Mouse (Mus musculus) embryonic facial prominence, embryonic 13.5 days (tissue): ENCODE data around the gene Pcnx2. TPM values are rescaled to one million over a fixed set of nuclear protein-coding genes. Genes with fewer than 3 reads are reported as not detected.

Source experiments
- ATAC-seq: fragments of 200-750 bp; cut with Nextera tagmentation; 2 replicates; pipeline ENCODE4 v1.8.0; 2017; ENCODE audit warnings: low read depth; ENCODE audit not compliant: insufficient number of reproducible peaks, insufficient read depth, low FRiP score, low TSS enrichment
- H3K27ac ChIP-seq: fragments of 300-500 bp; sonication (generic); 2 replicates; pipeline ENCODE4 v1.5.1; 2015; ENCODE audit warnings: moderate library complexity, mild to moderate bottlenecking, inconsistent platforms
- H3K27me3 ChIP-seq: fragments of 300-500 bp; sonication (generic); 2 replicates; pipeline ENCODE4 v1.6.1; 2015; ENCODE audit warnings: mild to moderate bottlenecking, inconsistent platforms
- H3K36me3 ChIP-seq: fragments of 300-500 bp; sonication (generic); 2 replicates; pipeline ENCODE4 v1.6.1; 2015; ENCODE audit warnings: mild to moderate bottlenecking, inconsistent platforms
- H3K4me1 ChIP-seq: fragments of 300-500 bp; sonication (generic); 2 replicates; pipeline ENCODE4 v1.6.1; 2015; ENCODE audit warnings: inconsistent platforms
- H3K4me2 ChIP-seq: fragments of 300-500 bp; sonication (generic); 2 replicates; pipeline ENCODE4 v1.6.1; 2015; ENCODE audit warnings: moderate library complexity, mild to moderate bottlenecking, inconsistent platforms
- H3K4me3 ChIP-seq: fragments of 300-500 bp; sonication (generic); 2 replicates; pipeline ENCODE4 v1.5.1; 2015; ENCODE audit warnings: mild to moderate bottlenecking, inconsistent platforms
- H3K9ac ChIP-seq: fragments of 300-500 bp; sonication (generic); 2 replicates; pipeline ENCODE4 v1.6.1; 2015; ENCODE audit warnings: mild to moderate bottlenecking, inconsistent platforms
- H3K9me3 ChIP-seq: fragments of 300-500 bp; sonication (generic); 2 replicates; pipeline ENCODE4 v1.6.1; 2016; ENCODE audit warnings: inconsistent platforms
- WGBS: fragments of 180-500 bp; shearing (Covaris S2); methylation state at CpG from one replicate; pipeline ENCODE4 v1.1.7; 2015; ENCODE audit warnings: mixed read lengths; 5-methylcytosine and 5-hydroxymethylcytosine counted together
- polyA plus RNA-seq: library from polyadenylated mRNA; unstranded; fragments of >200 nt; fragmentation: Nextera tagmentation; extraction: Ambion mirVana; gene quantifications from 2 replicates; pipeline ENCODE4 v1.2.1, GENCODE M21; 2015

Pcnx2 gene
- polyA plus RNA-seq, 1 experiment from 2014 or later, result 0.37 TPM

DNA sequence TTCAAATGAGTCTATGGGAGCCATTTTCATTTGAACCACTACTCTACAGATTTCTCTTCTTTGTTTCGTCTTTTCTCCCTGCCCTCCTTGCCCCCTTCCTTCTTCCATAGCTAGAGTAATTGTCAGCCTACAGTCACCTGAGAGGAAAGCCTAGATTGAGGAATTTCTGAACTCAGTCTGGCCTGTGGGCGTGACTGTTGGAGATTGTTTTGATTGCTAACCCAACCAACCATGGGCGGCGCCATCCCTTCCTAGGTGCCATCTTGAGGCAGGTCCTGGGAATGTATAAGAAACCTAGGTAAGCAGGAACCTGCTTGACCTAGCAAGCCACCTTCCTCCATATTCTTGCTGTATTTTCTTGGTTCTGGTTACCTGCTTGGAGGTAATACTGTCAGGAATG lies 172.0 kb downstream of the Pcnx2 start:
- H3K9ac ChIP-seq, result no peak overlapping the region
- no peaks in the 10 kb centered on the region for H3K9me3 ChIP-seq
- H3K27me3 ChIP-seq, result no peaks in the 10 kb centered on the region
- no peak overlapping the region for H3K27ac ChIP-seq
- 95% methylated on average over 4 of the region's 4 CpGs for WGBS
- no peak overlapping the region for H3K4me2 ChIP-seq
- no peak overlapping the region for H3K4me3 ChIP-seq
- peaks cover 21% of the 10 kb centered on the region for H3K4me1 ChIP-seq
- no peak for ATAC-seq
- H3K36me3 ChIP-seq, result no peaks in the 10 kb centered on the region

DNA sequence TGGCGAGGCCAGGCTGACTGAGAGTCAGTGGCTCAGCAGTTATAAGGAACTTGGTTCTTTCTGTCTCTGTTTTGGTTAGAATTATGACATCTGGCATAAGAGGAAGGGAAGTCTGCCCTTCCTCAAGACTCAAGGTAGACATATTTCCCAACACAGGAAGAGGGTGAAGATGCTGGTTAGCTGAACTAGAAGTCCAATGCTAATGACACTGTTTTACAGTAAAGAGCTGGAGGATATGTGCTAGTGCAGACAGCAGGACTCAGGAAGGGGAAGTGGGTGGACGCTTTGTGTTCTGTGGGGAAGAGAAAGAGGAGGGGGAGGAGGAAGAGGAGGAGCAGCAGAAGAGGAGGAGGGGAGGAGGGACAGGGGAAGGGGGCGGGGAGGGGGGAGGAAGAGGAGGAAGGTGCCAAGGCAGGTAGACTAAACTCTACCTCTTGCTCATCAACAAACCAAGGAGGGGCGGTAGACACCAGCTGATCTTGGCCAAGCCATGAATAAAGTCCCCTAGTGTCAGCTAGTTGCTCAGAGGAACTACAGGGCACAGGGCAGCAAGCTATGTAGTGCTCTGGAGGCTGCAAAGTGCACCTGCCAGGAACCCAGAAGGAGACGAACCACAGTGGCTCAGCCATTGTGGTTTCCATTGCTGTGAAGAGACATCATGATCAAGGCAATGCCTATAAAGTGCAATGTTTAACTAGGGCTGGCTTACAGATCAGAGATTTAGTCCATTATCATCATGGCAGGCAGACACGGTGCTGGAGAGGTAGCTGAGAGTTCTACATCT lies 172.9 kb downstream of the Pcnx2 start:
- Histone ChIP-seq H3K4me2 (no peak overlapping the region), H3K36me3 (no peaks in the 10 kb centered on the region), H3K4me1 (peaks cover 12% of the 10 kb centered on the region), H3K27me3 (no peaks in the 10 kb centered on the region), H3K9me3 (no peaks in the 10 kb centered on the region), H3K4me3 (no peak overlapping the region), H3K27ac (no peak overlapping the region), H3K9ac (no peak overlapping the region)
- 73% methylated on average over 6 of the region's 6 CpGs for WGBS
- ATAC-seq, result no peak

DNA sequence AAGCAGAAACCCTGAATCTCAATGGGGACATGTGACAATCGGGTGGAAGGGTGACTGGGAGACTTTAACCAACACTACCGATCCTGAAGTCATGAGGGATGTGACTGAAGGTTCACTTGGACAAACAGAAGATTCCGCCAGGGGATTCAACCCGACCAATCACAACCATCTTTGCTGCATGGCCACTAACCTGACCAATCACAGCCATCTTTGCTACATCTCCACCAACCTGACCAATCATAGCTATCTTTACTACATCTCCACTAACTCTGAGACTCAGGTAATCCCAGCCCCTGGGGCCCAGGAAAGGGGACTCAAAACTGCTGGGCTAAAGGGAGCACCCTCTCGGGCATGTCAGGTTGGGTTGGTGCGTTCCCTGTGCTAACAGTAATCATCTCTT lies 174.7 kb downstream of the Pcnx2 start:
- Histone ChIP-seq H3K4me2 (no peak overlapping the region), H3K27ac (no peak overlapping the region), H3K4me3 (no peak overlapping the region), H3K4me1 (peaks cover 7% of the 10 kb centered on the region; the same call in 1 of the 2 replicates), H3K27me3 (no peaks in the 10 kb centered on the region), H3K9me3 (no peaks in the 10 kb centered on the region), H3K9ac (no peak overlapping the region), H3K36me3 (no peaks in the 10 kb centered on the region)
- 91% methylated on average over 6 of the region's 6 CpGs for WGBS
- ATAC-seq, result no peak

DNA sequence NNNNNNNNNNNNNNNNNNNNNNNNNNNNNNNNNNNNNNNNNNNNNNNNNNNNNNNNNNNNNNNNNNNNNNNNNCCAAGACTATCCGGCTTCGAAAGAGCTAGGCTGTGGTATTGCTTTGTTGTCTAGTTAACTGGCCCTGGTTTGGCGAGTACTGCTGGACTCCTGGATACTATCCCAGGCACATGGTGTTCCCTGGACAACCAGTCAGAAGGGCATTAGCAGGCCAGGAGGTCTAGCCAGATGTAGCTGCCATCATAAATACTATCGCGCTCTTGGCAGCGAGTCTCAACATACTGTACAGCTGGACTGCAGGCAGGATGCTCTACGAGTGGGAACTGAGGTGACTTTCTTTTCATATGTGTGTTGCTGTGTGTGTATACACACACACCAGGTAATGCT lies 175.4 kb downstream of the Pcnx2 start:
- Histone ChIP-seq H3K27ac (no peak overlapping the region), H3K4me2 (no peak overlapping the region), H3K36me3 (no peaks in the 10 kb centered on the region), H3K9ac (no peak overlapping the region), H3K4me3 (no peak overlapping the region), H3K4me1 (peaks cover 4% of the 10 kb centered on the region; the same call in 1 of the 2 replicates), H3K27me3 (no peaks in the 10 kb centered on the region), H3K9me3 (no peaks in the 10 kb centered on the region)
- WGBS, result 87% methylated on average over 7 of the region's 7 CpGs
- no peak for ATAC-seq

DNA sequence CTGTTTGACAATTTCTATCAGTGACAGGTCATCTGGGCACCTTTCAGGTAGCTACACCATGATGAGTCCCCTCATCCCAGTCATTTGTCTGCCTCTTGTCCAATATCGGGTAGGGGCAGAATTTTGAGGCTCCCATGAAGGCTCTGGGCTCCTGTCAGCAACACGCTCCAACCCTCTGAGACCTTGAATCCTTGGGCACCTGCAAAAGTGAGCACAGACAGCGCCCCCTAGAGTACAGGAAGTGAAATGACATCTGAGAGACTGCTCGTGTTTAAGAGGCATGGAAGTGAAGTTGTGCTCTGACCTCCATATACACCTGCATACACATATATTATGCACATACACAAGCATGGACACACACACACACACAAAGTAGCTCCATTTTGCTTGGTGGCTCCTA lies 179.2 kb downstream of the Pcnx2 start:
- Histone ChIP-seq H3K4me3 (no peak overlapping the region), H3K4me2 (no peak overlapping the region), H3K27me3 (0 out of 2 replicates have a peak, but pooled peaks cover 3% of the 10 kb centered on the region), H3K9ac (no peak overlapping the region), H3K9me3 (no peaks in the 10 kb centered on the region), H3K4me1 (no peaks in the 10 kb centered on the region), H3K27ac (no peak overlapping the region), H3K36me3 (no peaks in the 10 kb centered on the region)
- WGBS, result 59% methylated on average over 4 of the region's 4 CpGs
- no peak for ATAC-seq

DNA sequence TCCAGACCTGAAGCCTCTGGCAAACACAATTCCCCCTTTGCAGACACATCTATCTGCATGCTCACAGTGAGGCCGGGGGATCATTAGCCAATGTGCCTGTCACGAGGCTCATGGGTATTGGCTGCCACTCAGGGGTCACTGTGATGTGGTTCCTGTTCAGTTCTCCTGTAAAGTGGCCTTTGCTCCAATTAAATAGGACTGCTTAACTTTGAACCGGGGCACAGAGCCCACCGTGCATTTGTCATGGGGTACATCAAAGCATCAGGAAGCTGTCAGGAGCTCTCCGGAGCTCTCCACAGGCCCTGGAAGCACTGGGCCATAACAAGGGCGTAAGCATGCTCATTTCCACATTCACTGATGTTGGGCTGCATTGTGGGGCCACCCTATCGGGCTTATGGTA lies 181.5 kb downstream of the Pcnx2 start:
- 36% methylated on average over 7 of the region's 7 CpGs for WGBS
- 0 out of 2 replicates have a peak, but pooled peaks cover 3% of the 10 kb centered on the region for H3K27me3 ChIP-seq

DNA sequence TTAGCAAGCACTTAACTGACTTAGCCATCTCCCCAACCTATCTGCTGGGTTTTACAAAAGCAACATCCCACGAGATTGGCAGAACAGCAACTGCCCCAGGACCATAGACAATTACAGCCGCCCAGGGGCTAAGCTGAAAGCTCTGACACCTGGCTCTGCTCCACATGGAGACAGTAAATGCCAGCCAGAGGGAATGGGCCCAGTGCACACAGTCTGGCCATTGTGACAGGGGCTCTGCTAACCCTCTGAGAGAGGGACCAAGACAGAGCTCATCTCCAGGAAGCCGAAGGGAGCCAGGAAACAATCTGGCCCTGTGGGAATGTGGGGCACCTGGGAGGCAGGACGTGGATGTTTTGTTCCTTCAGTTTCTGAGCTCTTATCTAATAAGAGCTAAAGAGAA lies 181.9 kb downstream of the Pcnx2 start:
- no peaks in the 10 kb centered on the region for H3K36me3 ChIP-seq
- 29% methylated on average over 4 of the region's 4 CpGs for WGBS
- no peak overlapping the region for H3K4me3 ChIP-seq
- no peak for ATAC-seq
- no peak overlapping the region for H3K4me2 ChIP-seq
- H3K4me1 ChIP-seq, result no peaks in the 10 kb centered on the region
- H3K27me3 ChIP-seq, result 0 out of 2 replicates have a peak, but pooled peaks cover 3% of the 10 kb centered on the region
- H3K27ac ChIP-seq, result no peak overlapping the region
- H3K9ac ChIP-seq, result no peak overlapping the region
- no peaks in the 10 kb centered on the region for H3K9me3 ChIP-seq

More for the DNA sequence above, 181.5 kb downstream of the Pcnx2 start:
- H3K27ac ChIP-seq, result no peak overlapping the region
- no peaks in the 10 kb centered on the region for H3K36me3 ChIP-seq
- H3K9ac ChIP-seq, result no peak overlapping the region
- H3K4me1 ChIP-seq, result no peaks in the 10 kb centered on the region
- H3K4me2 ChIP-seq, result no peak overlapping the region
- H3K4me3 ChIP-seq, result no peak overlapping the region
- no peak for ATAC-seq
- H3K9me3 ChIP-seq, result no peaks in the 10 kb centered on the region

DNA sequence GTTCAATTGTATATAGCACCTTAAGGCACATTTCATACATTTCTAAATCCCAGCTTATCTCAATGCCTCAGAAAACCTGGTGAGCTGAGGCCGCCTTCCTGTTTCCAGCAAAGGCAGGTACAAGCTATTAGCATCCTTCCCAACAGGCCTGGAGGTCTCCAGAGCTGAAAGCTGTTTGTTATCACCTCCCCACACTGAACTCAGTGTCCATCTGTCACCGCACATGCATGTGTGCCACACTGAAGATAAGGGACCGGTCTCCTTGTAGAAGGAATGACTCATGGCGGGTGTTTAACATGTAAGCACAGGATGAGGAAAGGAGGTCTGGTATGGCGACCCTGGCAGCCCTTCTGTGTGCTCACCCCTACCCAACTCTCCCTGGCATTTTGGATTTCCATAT lies 186.6 kb downstream of the Pcnx2 start:
- 80% methylated on average over 5 of the region's 5 CpGs for WGBS
- Histone ChIP-seq H3K9me3 (no peaks in the 10 kb centered on the region), H3K9ac (no peak overlapping the region), H3K27ac (no peak overlapping the region), H3K4me2 (no peak overlapping the region), H3K4me1 (no peaks in the 10 kb centered on the region), H3K27me3 (0 out of 2 replicates have a peak, but pooled peaks cover 3% of the 10 kb centered on the region), H3K36me3 (no peaks in the 10 kb centered on the region), H3K4me3 (no peak overlapping the region)
- no peak for ATAC-seq

DNA sequence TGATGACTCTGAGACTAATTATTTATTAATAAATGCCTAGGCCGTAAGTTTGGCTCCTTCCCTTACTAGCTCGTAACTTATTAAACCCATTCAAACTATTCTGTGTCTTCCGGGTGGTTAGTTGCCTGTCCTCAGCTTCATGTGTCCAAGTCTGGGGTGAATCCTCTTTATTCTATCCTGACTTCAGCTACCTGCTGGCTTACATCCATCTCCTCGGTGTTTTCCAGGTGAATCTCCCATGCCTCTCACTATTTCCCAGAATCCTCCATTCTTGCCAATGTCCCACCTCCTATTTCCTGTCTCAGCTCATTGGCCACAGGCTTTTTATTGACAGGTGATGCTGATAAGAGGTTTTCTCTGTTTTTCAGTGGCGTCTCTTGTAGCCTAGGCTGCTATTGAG lies 188.9 kb downstream of the Pcnx2 start:
- no peak overlapping the region for H3K9ac ChIP-seq
- WGBS, result 90% methylated on average over 5 of the region's 5 CpGs

DNA sequence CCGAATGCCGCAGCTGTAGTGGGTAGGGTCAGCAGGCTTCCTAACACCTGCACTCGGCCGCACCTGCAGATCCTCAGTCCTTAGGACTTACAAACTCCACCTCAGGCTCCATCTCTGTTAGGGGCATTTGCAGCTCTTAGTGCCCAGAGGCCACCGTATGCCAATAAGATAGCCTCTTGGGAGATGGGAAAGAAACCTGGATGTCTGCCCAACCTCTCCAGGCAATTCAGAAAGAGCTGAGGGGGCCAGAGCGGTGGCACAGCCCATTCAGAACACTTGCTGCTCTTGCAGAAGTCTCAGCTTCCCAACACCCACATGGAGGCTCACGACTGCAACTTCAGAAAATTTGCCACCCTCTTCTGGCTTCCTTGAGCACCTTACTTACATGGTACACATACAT lies 192.3 kb downstream of the Pcnx2 start:
- Histone ChIP-seq H3K36me3 (no peaks in the 10 kb centered on the region), H3K4me1 (no peaks in the 10 kb centered on the region), H3K4me2 (no peak overlapping the region), H3K4me3 (no peak overlapping the region), H3K27ac (no peak overlapping the region), H3K27me3 (no peaks in the 10 kb centered on the region), H3K9ac (no peak overlapping the region), H3K9me3 (no peaks in the 10 kb centered on the region)
- ATAC-seq, result no peak
- 81% methylated on average over 7 of the region's 7 CpGs for WGBS

More for the DNA sequence above, 188.9 kb downstream of the Pcnx2 start:
- H3K27ac ChIP-seq, result no peak overlapping the region
- H3K36me3 ChIP-seq, result no peaks in the 10 kb centered on the region
- no peak for ATAC-seq
- no peaks in the 10 kb centered on the region for H3K9me3 ChIP-seq
- H3K4me3 ChIP-seq, result no peak overlapping the region
- H3K27me3 ChIP-seq, result no peaks in the 10 kb centered on the region
- H3K4me1 ChIP-seq, result no peaks in the 10 kb centered on the region
- no peak overlapping the region for H3K4me2 ChIP-seq

DNA sequence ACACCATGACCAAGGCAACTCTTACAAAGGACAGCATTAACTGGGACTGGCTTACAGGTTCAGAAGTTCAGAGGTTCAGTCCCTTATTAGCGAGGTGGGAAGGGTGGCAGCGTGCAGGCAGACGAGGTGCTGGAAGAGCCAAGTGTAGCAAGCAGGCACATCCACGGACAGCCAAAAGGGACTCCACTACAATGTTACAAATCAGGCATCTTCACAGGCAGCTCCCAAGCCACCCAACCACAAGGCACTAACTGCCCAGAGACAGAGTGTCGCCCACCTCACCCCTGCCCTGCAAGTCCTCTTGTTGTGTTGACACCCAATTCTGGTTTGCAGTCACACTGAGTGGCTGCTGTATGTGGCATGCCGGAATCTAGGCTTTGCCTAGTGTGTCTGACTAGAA lies 193.7 kb downstream of the Pcnx2 start:
- H3K27ac ChIP-seq, result no peak overlapping the region
- H3K4me1 ChIP-seq, result no peaks in the 10 kb centered on the region
- H3K27me3 ChIP-seq, result no peaks in the 10 kb centered on the region
- H3K4me3 ChIP-seq, result no peak overlapping the region
- H3K4me2 ChIP-seq, result no peak overlapping the region
- WGBS, result 90% methylated on average over 6 of the region's 6 CpGs
- H3K36me3 ChIP-seq, result no peaks in the 10 kb centered on the region
- H3K9me3 ChIP-seq, result no peaks in the 10 kb centered on the region
- no peak overlapping the region for H3K9ac ChIP-seq
- ATAC-seq, result no peak

DNA sequence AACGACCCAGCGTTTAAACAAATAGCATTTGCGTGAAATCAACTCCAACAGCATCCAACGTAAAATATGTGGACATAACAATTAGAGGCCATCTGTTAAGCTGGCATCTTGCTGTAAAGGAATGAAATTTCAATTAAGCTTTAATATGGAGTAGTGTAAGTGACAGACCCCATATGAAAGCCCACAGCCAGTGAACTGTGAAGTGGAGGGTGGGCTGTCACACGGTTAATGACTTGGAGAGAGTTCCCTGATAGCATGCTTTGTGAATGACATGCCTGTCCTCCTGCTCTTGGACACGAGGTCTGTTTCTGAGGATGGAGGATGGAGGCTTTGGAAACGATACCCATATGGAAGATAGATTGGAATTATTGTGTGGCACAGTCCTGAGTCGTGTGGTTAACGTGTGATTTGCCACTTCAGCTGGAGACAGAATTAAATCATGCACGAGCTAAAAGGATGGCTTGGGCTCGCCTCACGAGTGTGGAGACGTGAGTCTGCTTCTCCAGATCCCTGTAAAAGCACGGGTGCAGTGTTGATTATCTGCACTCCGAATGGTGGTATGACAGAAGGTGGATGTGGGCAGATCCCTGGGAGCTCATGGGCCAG lies 195.1 kb downstream of the Pcnx2 start:
- Histone ChIP-seq H3K9ac (no peak overlapping the region), H3K27ac (no peak overlapping the region), H3K9me3 (no peaks in the 10 kb centered on the region), H3K4me1 (no peaks in the 10 kb centered on the region), H3K4me2 (no peak overlapping the region), H3K4me3 (no peak overlapping the region), H3K36me3 (no peaks in the 10 kb centered on the region), H3K27me3 (no peaks in the 10 kb centered on the region)
- WGBS, result 77% methylated on average over 15 of the region's 15 CpGs
- no peak for ATAC-seq
